Comparison of ENCODE assay signal across 18 mouse cellular contexts in genomic region chr2:69441656-69442055, GRCm38 (mm10).
"Had no signal": no experiment of that assay in that cellular context is flagged by ENCODE, and none has a peak within 500 bp of the region (broad histone marks: within the 10 kb centered on the region; RNA-seq: fewer than 3 reads in every experiment).

No protein-coding gene starts in this region.

- H3K4me3 ChIP-seq: liver, embryonic 13.5 days; liver, embryonic 15.5 days; lung, embryonic 15.5 days; megakaryocyte, embryonic 14.5 days; midbrain, embryonic 12.5 days; neural tube, embryonic 12.5 days had no signal

- H3K36me3 ChIP-seq: liver, embryonic 13.5 days; liver, embryonic 15.5 days; lung, embryonic 15.5 days; neural tube, embryonic 12.5 days had no signal

- H3K4me1 ChIP-seq: liver, embryonic 13.5 days; liver, embryonic 15.5 days; lung, embryonic 15.5 days; megakaryocyte, embryonic 14.5 days; midbrain, embryonic 12.5 days; neural tube, embryonic 12.5 days had no signal

- DNase-seq: liver, embryonic 13.5 days; liver, postnatal 0 days; lung, adult 2 months; lung, postnatal 14 days; lung, postnatal 36 days; midbrain, embryonic 14.5 days; right cerebral cortex, postnatal 25 days; right cerebral cortex, postnatal 4 days; spleen, adult 18-20 months; thymus, adult 18-20 months; thymus, postnatal 14 days; thymus, postnatal 36 days had no signal

- H3K27ac ChIP-seq: liver, embryonic 13.5 days; liver, embryonic 15.5 days; lung, embryonic 15.5 days; macrophage; midbrain, embryonic 12.5 days; neural tube, embryonic 12.5 days had no signal

- H3K27me3 ChIP-seq: liver, embryonic 13.5 days; liver, embryonic 15.5 days; lung, embryonic 15.5 days; megakaryocyte, embryonic 14.5 days; midbrain, embryonic 12.5 days; neural tube, embryonic 12.5 days had no signal

- H3K9ac ChIP-seq: liver, embryonic 13.5 days; liver, embryonic 15.5 days; liver, postnatal 0 days; lung, embryonic 15.5 days; midbrain, embryonic 12.5 days; neural tube, embryonic 12.5 days had no signal
